Mouse (Mus musculus) frontal cortex, adult 2 months (tissue): ENCODE results near the gene Sfxn2. TPM values are rescaled to one million over a fixed set of nuclear protein-coding genes. Genes with fewer than 3 reads are reported as not detected.

ENCODE experiments used
- polyA plus RNA-seq: library from polyadenylated mRNA; depleted of rRNA; stranded (reverse); fragments of >200 nt; gene quantifications from 2 replicates; pipeline ENCODE4 v1.2.3, GENCODE M21; 2012; rRNA removed

The Sfxn2 gene
- polyA plus RNA-seq, 1 experiment = 7.5 TPM

Other genes starting within 250 kb of the Sfxn2 start
- gene Psd, start 246.2 kb upstream of the Sfxn2 start, polyA plus RNA-seq = 653 and 659 TPM in 2 replicates
- gene Fbxl15, start 245.2 kb upstream of the Sfxn2 start, polyA plus RNA-seq = 33.2 and 36.5 TPM in 2 replicates
- 226 and 229 TPM in 2 replicates for gene Cuedc2, start 234.7 kb upstream of the Sfxn2 start, polyA plus RNA-seq
- gene Mfsd13a, start 232.2 kb upstream of the Sfxn2 start, polyA plus RNA-seq = 30.4 and 39.6 TPM in 2 replicates
- 1.8 and 2.1 TPM in 2 replicates for gene 2310034G01Rik, start 223.1 kb upstream of the Sfxn2 start, polyA plus RNA-seq
- gene Actr1a, start 177.6 kb upstream of the Sfxn2 start, polyA plus RNA-seq = 173 and 175 TPM in 2 replicates
- 10.5 and 12.4 TPM in 2 replicates for gene Sufu, start 176.5 kb upstream of the Sfxn2 start, polyA plus RNA-seq
- 58.6 and 60.6 TPM in 2 replicates for gene Trim8, start 71.7 kb upstream of the Sfxn2 start, polyA plus RNA-seq
- gene Arl3, start 167 bp upstream of the Sfxn2 start, polyA plus RNA-seq = 249 and 253 TPM in 2 replicates
- gene Wbp1l, start 25.7 kb downstream of the Sfxn2 start, polyA plus RNA-seq = 26.8 and 29.1 TPM in 2 replicates
- gene Cyp17a1, start 99.8 kb downstream of the Sfxn2 start, polyA plus RNA-seq = 0.78 TPM in 1 of 2 replicates, not detected in the other
- 20.1 and 21.5 TPM in 2 replicates for gene Borcs7, start 116.5 kb downstream of the Sfxn2 start, polyA plus RNA-seq
- gene As3mt, start 134.1 kb downstream of the Sfxn2 start, polyA plus RNA-seq = 21.6 and 22.6 TPM in 2 replicates
- 26.8 and 30.6 TPM in 2 replicates for gene Cnnm2, start 188.2 kb downstream of the Sfxn2 start, polyA plus RNA-seq